Mouse (Mus musculus) frontal cortex, postnatal 25 days (tissue): ENCODE results near the gene Pkd1l1.

ENCODE experiments used
- DNase-seq, 2 experiments: peaks; one replicate each; pipeline ENCODE4 v3.0.0; 2022; ENCODE audit warnings: low spot score in 2 of 2

Gene Pkd1l1

GRCm38 (mm10) chr11:8936431-8937110, 36.5 kb downstream of the Pkd1l1 start:
- DNase-seq: no peak

GRCm38 (mm10) chr11:8916081-8916671, 56.9 kb downstream of the Pkd1l1 start:
- DNase-seq: no peak

GRCm38 (mm10) chr11:8882793-8883192, 90.3 kb downstream of the Pkd1l1 start:
- no peak for DNase-seq

- DNase-seq: no peak
These were observed 91.5 kb downstream of the Pkd1l1 start for GRCm38 (mm10) chr11:8881521-8881920.

- no peak for DNase-seq
These were observed 103.0 kb downstream of the Pkd1l1 start for GRCm38 (mm10) chr11:8870115-8870514.

GRCm38 (mm10) chr11:8866021-8866420, 107.0 kb downstream of the Pkd1l1 start:
- DNase-seq: no peak

- no peak for DNase-seq
These were observed 109.0 kb downstream of the Pkd1l1 start for GRCm38 (mm10) chr11:8863955-8864675.

- no peak for DNase-seq
These were observed 110.6 kb downstream of the Pkd1l1 start for GRCm38 (mm10) chr11:8862426-8862825.

GRCm38 (mm10) chr11:8861978-8862377, 111.1 kb downstream of the Pkd1l1 start:
- no peak for DNase-seq

GRCm38 (mm10) chr11:8860878-8861277, 112.2 kb downstream of the Pkd1l1 start:
- DNase-seq: no peak

- DNase-seq: peak; percentile 58 to 60
These were observed 113.2 kb downstream of the Pkd1l1 start for GRCm38 (mm10) chr11:8859868-8860267.

- DNase-seq: no peak
These were observed 114.0 kb downstream of the Pkd1l1 start for GRCm38 (mm10) chr11:8859041-8859440.

- DNase-seq: no peak
These were observed 116.9 kb downstream of the Pkd1l1 start for GRCm38 (mm10) chr11:8856125-8856524.

- no peak for DNase-seq
These were observed 125.0 kb downstream of the Pkd1l1 start for GRCm38 (mm10) chr11:8848049-8848448.

GRCm38 (mm10) chr11:8847627-8848026, 125.4 kb downstream of the Pkd1l1 start:
- no peak for DNase-seq

GRCm38 (mm10) chr11:8836176-8836575, 136.9 kb downstream of the Pkd1l1 start:
- DNase-seq: no peak

GRCm38 (mm10) chr11:8834121-8834520, 138.9 kb downstream of the Pkd1l1 start:
- DNase-seq: no peak

GRCm38 (mm10) chr11:8830551-8830950, 142.5 kb downstream of the Pkd1l1 start:
- no peak for DNase-seq

GRCm38 (mm10) chr11:8829561-8829960, 143.5 kb downstream of the Pkd1l1 start:
- no peak for DNase-seq

GRCm38 (mm10) chr11:8828836-8829526, 144.1 kb downstream of the Pkd1l1 start:
- DNase-seq: no peak

- no peak for DNase-seq
These were observed 146.5 kb downstream of the Pkd1l1 start for GRCm38 (mm10) chr11:8826609-8827008.

- DNase-seq: no peak
These were observed 147.0 kb downstream of the Pkd1l1 start for GRCm38 (mm10) chr11:8826046-8826445.
